Mouse (Mus musculus) Patski (cell line): ENCODE results near the gene Ppia. TPM values are rescaled to one million over a fixed set of nuclear protein-coding genes. Genes with fewer than 3 reads are reported as not detected.
A peak's percentile ranks its signal among the peaks of the same experiment; 100 is the strongest.
"Not testable (repeated sequence)": the region's sequence is repeated elsewhere in the genome, so short reads cannot be mapped to it uniquely, and the experiment has no call there.

Source experiments
- ATAC-seq: fragments of 100-300 bp; one replicate; pipeline ENCODE4 v1.8.0; 2021
- CTCF ChIA-PET: fragments of 350-600 bp; sonication (Branson Sonifier 250); formaldehyde crosslinking; loops from one replicate; lab custom pipeline; 2022; ENCODE audit warnings: inconsistent platforms; lab: Charles Lee
- POLR2A ChIA-PET: fragments of 350-600 bp; sonication (Branson Sonifier 250); formaldehyde crosslinking; loops from one replicate; lab custom pipeline; 2022; ENCODE audit warnings: antibody characterized with exemption, inconsistent platforms; lab: Charles Lee
- DNase-seq: peaks from one replicate; pipeline ENCODE4 v3.0.0-alpha.2; 2011; ENCODE audit warnings: low read depth, low spot score
- H3K27me3 ChIP-seq: fragments of 371-371 bp; one replicate; pipeline ENCODE4 v1.5.1; 2021
- CTCF ChIP-seq: fragments of 100-300 bp; IDR thresholded peaks from one replicate; pipeline ENCODE4 v1.5.1; 2021
- in situ Hi-C: fragments of 300-500 bp; cut with MboI; formaldehyde crosslinking; loops from 3 replicates; pipeline ENCODE4 v1.11.1; 2018; ENCODE audit warnings: low pct_unique_long_range_greater_than_20kb, mixed read lengths
- polyA plus RNA-seq: library from polyadenylated mRNA; unstranded; gene quantifications from one replicate; pipeline ENCODE4 v1.2.3, GENCODE M21; 2021

Ppia gene
- polyA plus RNA-seq, 1 experiment from 2014 or later = 3,491 TPM

GRCm38 (mm10) chr11:6445951-6446350 is 30.7 kb downstream of the Ppia start:
- POLR2A ChIA-PET = no interaction called here
- TF ChIP-seq CTCF = no peak
- no peaks in the 10 kb centered on the region for H3K27me3 ChIP-seq
- ATAC-seq (no peak), DNase-seq (no peak)
- CTCF ChIA-PET = interaction anchor here (1.6 kb wide), 1 partner anchor 11 kb away, joined by 4 read pairs; no protein-coding TSS in a partner anchor
- in situ Hi-C loops = no loop called here

GRCm38 (mm10) chr11:6447493-6447892 is 32.2 kb downstream of the Ppia start:
- DNase-seq = no peak
- no peaks in the 10 kb centered on the region for H3K27me3 ChIP-seq
- ATAC-seq = no peak
- CTCF ChIA-PET = interaction anchor here (1.2 to 1.6 kb wide), 4 partner anchors 9 to 121 kb away, joined by 3 to 5 read pairs (median 4); no protein-coding TSS in a partner anchor
- in situ Hi-C loops = no loop called here
- TF ChIP-seq CTCF = no peak
- POLR2A ChIA-PET = no interaction called here

GRCm38 (mm10) chr11:6448155-6448554 is 32.9 kb downstream of the Ppia start:
- POLR2A ChIA-PET, ATAC-seq, in situ Hi-C loops, DNase-seq, H3K27me3 ChIP-seq: not testable (repeated sequence)
- CTCF ChIA-PET = interaction anchor here (1.3 to 1.5 kb wide), 2 partner anchors 10 to 11 kb away, joined by 5 read pairs; no protein-coding TSS in a partner anchor

GRCm38 (mm10) chr11:6456083-6456482 is 40.8 kb downstream of the Ppia start:
- ChIA-PET CTCF (interaction anchor here (1.5 kb wide), 1 partner anchor 9 kb away, joined by 4 read pairs; no protein-coding TSS in a partner anchor), POLR2A (interaction anchor here (0.8 kb wide), 1 partner anchor 13 kb away, joined by 3 read pairs; no protein-coding TSS in a partner anchor)
- no peak for DNase-seq
- H3K27me3 ChIP-seq = no peaks in the 10 kb centered on the region
- in situ Hi-C loops = loop anchor here (25.0 kb wide), 1 partner anchor 306 kb away; no protein-coding TSS in a partner anchor
- no peak for ATAC-seq
- TF ChIP-seq CTCF = no peak

GRCm38 (mm10) chr11:6463159-6463837 is 48.1 kb downstream of the Ppia start:
- DNase-seq = no peak
- ChIA-PET POLR2A (interaction anchor here (1.4 kb wide), 1 partner anchor 11 kb away, joined by 6 read pairs; no protein-coding TSS in a partner anchor), CTCF (no interaction called here)
- in situ Hi-C loops = loop anchor here (25.0 kb wide), 1 partner anchor 299 kb away; no protein-coding TSS in a partner anchor
- TF ChIP-seq CTCF = peak; percentile 15
- ATAC-seq = no peak
- no peaks in the 10 kb centered on the region for H3K27me3 ChIP-seq

GRCm38 (mm10) chr11:6465122-6465521 is 49.9 kb downstream of the Ppia start:
- ChIA-PET CTCF (interaction anchor here (0.7 to 2.8 kb wide), 9 partner anchors 9 to 139 kb away, joined by 3 to 17 read pairs (median 3); partner anchors contain the start of genes H2afv and Purb), POLR2A (no interaction called here)
- DNase-seq (no peak), ATAC-seq (no peak)
- in situ Hi-C loops = loop anchor here (25.0 kb wide), 1 partner anchor 297 kb away; no protein-coding TSS in a partner anchor
- H3K27me3 ChIP-seq = no peaks in the 10 kb centered on the region
- peak; percentile 77 for TF ChIP-seq CTCF

GRCm38 (mm10) chr11:6468541-6468940 is 53.3 kb downstream of the Ppia start:
- DNase-seq = no peak
- in situ Hi-C loops = loop anchor here (25.0 kb wide), 1 partner anchor 294 kb away; no protein-coding TSS in a partner anchor
- ATAC-seq = no peak
- POLR2A ChIA-PET = no interaction called here
- H3K27me3 ChIP-seq = no peaks in the 10 kb centered on the region
- CTCF ChIA-PET = interaction anchor here (0.9 to 1.5 kb wide), 2 partner anchors 16 to 21 kb away, joined by 3 read pairs; no protein-coding TSS in a partner anchor
- no peak for TF ChIP-seq CTCF

Other genes starting within 250 kb of the Ppia start
- gene A730071L15Rik, start 215.4 kb upstream of the Ppia start, polyA plus RNA-seq = 0.33 TPM
- gene Nudcd3, start 215.0 kb upstream of the Ppia start, polyA plus RNA-seq = 48.9 TPM
- 0.24 TPM for gene Npc1l1, start 185.3 kb upstream of the Ppia start, polyA plus RNA-seq
- gene Ddx56, start 147.7 kb upstream of the Ppia start, polyA plus RNA-seq = 51.4 TPM
- gene Tmed4, start 140.6 kb upstream of the Ppia start, polyA plus RNA-seq = 163 TPM
- gene Ogdh, start 123.8 kb upstream of the Ppia start, polyA plus RNA-seq = 190 TPM
- 46.9 TPM for gene Zmiz2, start 26.4 kb upstream of the Ppia start, polyA plus RNA-seq
- 147 TPM for gene H2afv, start 29.0 kb downstream of the Ppia start, polyA plus RNA-seq
- gene Purb, start 60.5 kb downstream of the Ppia start, polyA plus RNA-seq = 49.1 TPM
- 0.06 TPM for gene Myo1g, start 105.5 kb downstream of the Ppia start, polyA plus RNA-seq
- gene Ccm2, start 131.4 kb downstream of the Ppia start, polyA plus RNA-seq = 60.9 TPM
- gene Nacad, start 190.6 kb downstream of the Ppia start, polyA plus RNA-seq = 20.0 TPM
- 64.3 TPM for gene Tbrg4, start 210.6 kb downstream of the Ppia start, polyA plus RNA-seq
- not detected for gene Wap, start 223.2 kb downstream of the Ppia start, polyA plus RNA-seq
- gene Ramp3, start 243.1 kb downstream of the Ppia start, polyA plus RNA-seq = 21.6 TPM